Mouse (Mus musculus): ENCODE results near the gene Fgfbp3. TPM values are rescaled to one million over a fixed set of nuclear protein-coding genes. Genes with fewer than 3 reads are reported as not detected.

The Fgfbp3 gene
- polyA plus RNA-seq, 1 experiment from 2014 or later = 9.9 TPM

DNA sequence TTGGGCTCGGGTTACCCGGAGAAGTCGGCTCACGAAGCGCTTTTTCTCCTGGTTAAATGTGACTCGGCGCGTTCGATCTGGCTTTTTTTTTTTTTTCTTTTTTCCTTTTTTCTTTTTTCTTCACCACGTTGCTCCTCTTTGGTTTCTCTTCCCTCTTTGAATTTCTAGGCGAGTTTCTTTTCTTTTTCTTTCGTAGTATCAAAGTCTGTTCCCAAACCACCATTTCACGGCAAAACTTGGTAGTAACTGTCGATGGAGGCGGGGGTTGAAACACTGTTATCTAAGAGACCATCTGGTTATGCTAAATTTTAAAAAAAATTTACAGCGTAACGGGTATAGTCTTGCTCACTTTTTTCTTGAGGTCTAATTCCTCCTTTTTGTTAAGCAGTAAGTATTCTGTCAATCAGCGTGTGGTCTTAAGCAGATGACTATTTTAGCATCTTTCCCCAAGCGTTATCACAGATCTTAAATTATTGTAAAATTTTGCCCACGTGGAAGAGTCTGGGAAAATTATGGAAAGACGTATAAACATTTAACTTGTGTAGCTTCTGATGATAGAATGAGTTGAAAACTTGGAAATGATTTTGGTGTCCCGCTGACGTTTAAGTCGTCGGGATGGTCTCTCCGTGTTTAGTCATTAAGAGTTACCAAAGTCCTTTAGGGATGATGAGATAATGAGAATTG, 7.3 kb upstream of the Fgfbp3 start:
- ATAC-seq (replicated peaks; ENCODE audit: low FRiP score, low read depth) = no peak
- peak; percentile 62 for DNase-seq (ENCODE audit: low spot score)
- H3K9me3 ChIP-seq (replicated peaks; ENCODE audit: low read length) = no peaks in the 10 kb centered on the region
- TF ChIP-seq CTCF (IDR thresholded peaks at IDR 0.05; ENCODE audit: low read depth) = no peak
- H3K4me3 ChIP-seq (replicated peaks; ENCODE audit: low read depth, low read length) = peak overlapping the region; percentile 74
- peak overlapping the region; percentile 72 for H3K9ac ChIP-seq (ENCODE audit: low read depth, low read length)
- peak overlapping the region; percentile 92 for H3K27ac ChIP-seq
- under 1% methylated on average over 26 of the region's 26 CpGs for WGBS
- H3K4me2 ChIP-seq (ENCODE audit: low read length) = peak overlapping the region; percentile 59
- H3K27me3 ChIP-seq (ENCODE audit: insufficient read depth, low read length) = no peaks in the 10 kb centered on the region
- peaks cover 7% of the 10 kb centered on the region; the same call in 1 of the 2 replicates for H3K4me1 ChIP-seq (replicated peaks; ENCODE audit: insufficient read depth, low read length)
- no peaks in the 10 kb centered on the region for H3K36me3 ChIP-seq (ENCODE audit: insufficient read depth, low read length)

DNA sequence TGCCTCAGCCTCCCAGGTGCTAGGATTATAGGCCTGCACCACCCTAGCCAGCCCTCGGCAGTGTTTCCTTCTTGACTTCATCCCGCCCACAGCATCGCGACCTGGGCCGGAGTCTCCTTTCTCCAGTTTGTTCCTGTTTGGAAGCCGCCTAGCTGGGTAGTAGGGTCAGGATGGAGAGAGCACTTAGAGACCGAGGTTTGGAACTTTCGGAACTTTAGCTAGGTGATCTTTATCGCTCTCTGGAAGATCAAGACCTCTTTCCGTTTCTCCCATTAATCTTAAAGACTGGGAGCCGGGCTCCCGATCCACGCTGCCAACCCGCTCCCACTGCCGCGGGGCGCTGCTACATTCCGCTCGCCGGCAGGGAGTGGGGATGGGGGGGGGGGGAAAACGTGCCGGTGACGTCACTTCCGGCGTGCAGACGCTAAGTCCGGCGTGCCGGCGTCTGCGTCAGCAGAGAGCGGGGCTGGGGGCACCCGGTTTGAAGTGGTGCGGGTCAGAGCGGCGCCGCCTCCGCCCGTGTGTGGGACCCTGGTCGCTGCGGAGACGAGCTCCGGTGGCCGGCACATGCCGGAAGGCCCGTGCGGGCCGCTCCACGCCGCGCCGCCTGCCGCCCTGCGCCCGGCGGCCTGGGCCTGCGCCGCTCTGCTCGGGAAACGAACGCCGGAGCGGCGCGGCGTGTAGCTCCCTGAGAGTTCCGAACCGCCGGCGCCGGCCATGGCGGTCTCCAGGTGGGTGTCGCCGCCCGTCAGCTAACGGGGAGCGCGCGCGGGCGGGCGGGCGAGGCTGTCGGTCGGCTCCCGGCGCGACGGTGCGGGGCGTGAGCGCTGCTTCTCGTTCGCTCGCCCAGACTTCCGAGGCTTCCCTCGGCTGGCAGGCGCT, 6.5 kb upstream of the Fgfbp3 start, which contains the start of gene Btaf1:
Btaf1 (plus strand) TSS at position 409 of the 882 bp plus-strand sequence.
- DNase-seq (ENCODE audit: low spot score) = peak; percentile 88
- peak; percentile 96 for ATAC-seq (replicated peaks; ENCODE audit: low FRiP score, low read depth)
- Histone ChIP-seq H3K9me3 (replicated peaks; ENCODE audit: low read length) (no peaks in the 10 kb centered on the region), H3K4me3 (replicated peaks; ENCODE audit: low read depth, low read length) (peak within 1 kb of the TSS; percentile 74), H3K27me3 (ENCODE audit: insufficient read depth, low read length) (no peaks in the 10 kb centered on the region), H3K4me2 (ENCODE audit: low read length) (peak within 1 kb of the TSS; percentile 59), H3K36me3 (ENCODE audit: insufficient read depth, low read length) (no peaks in the 10 kb centered on the region), H3K27ac (peak within 1 kb of the TSS; percentile 92), H3K4me1 (replicated peaks; ENCODE audit: insufficient read depth, low read length) (peaks cover 7% of the 10 kb centered on the region; the same call in 1 of the 2 replicates), H3K9ac (ENCODE audit: low read depth, low read length) (peak within 1 kb of the TSS; percentile 72)
- peak; percentile 6; the same call in 1 of the 2 replicates for TF ChIP-seq CTCF (IDR thresholded peaks at IDR 0.05; ENCODE audit: low read depth)
- under 1% methylated on average over 92 of the region's 98 CpGs for WGBS

DNA sequence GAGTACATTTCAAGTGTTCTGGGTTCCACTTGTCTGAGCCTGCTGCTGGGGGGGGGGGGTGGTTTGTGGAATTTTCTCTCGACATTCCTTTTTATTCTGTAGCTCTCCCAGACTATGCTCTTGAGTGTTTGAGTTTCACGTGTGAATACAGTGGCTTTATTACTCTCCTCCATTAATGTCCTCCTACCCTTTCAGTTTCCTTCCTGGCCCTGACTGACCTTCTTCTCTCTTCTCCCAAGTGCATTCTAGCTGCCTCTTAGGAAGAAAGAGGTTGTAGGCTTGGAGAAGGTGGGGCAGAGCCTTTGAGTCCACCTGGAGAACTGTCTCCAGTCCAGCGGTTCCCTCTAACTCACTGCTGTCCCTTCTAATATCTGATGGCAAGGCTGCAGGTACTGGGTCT, 3.5 kb upstream of the Fgfbp3 start:
- no peaks in the 10 kb centered on the region for H3K9me3 ChIP-seq (replicated peaks; ENCODE audit: low read length)
- no peak for ATAC-seq (replicated peaks; ENCODE audit: low FRiP score, low read depth)
- H3K27me3 ChIP-seq (ENCODE audit: insufficient read depth, low read length) = no peaks in the 10 kb centered on the region
- H3K36me3 ChIP-seq (ENCODE audit: insufficient read depth, low read length) = no peaks in the 10 kb centered on the region
- no peak for DNase-seq (ENCODE audit: low spot score)
- TF ChIP-seq CTCF (IDR thresholded peaks at IDR 0.05; ENCODE audit: low read depth) = no peak
- H3K27ac ChIP-seq = no peak overlapping the region
- no peak overlapping the region for H3K4me3 ChIP-seq (replicated peaks; ENCODE audit: low read depth, low read length)
- H3K9ac ChIP-seq (ENCODE audit: low read depth, low read length) = no peak overlapping the region
- peaks cover 12% of the 10 kb centered on the region; the same call in 1 of the 2 replicates for H3K4me1 ChIP-seq (replicated peaks; ENCODE audit: insufficient read depth, low read length)
- H3K4me2 ChIP-seq (ENCODE audit: low read length) = no peak overlapping the region
- WGBS = 70% methylated on average over 3 of the region's 3 CpGs

DNA sequence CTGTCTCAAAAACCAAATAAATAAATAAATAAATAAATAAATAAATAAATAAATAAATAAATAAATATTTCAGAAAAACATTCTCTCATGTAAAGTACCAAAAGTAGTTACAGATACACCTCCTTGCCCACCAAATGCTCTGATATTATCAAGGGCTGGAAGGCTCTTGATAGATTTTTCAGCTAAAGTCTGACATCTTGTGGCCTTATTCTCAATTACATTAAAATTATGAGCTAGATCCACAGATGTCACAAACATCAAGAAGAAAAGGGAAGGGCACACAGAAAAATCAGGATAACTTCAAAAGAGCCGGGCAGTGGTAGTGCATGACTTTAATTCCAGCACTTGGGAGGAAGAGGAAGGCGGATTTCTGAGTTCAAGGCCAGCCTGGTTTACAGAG, 2.6 kb upstream of the Fgfbp3 start:
- H3K36me3 ChIP-seq (ENCODE audit: insufficient read depth, low read length) = no peaks in the 10 kb centered on the region
- DNase-seq (ENCODE audit: low spot score) (peak; percentile 85), ATAC-seq (replicated peaks; ENCODE audit: low FRiP score, low read depth) (no peak)
- H3K4me3 ChIP-seq (replicated peaks; ENCODE audit: low read depth, low read length) = no peak overlapping the region
- no peak overlapping the region for H3K9ac ChIP-seq (ENCODE audit: low read depth, low read length)
- H3K4me1 ChIP-seq (replicated peaks; ENCODE audit: insufficient read depth, low read length) = peaks cover 9% of the 10 kb centered on the region; the same call in 1 of the 2 replicates
- H3K27ac ChIP-seq = no peak overlapping the region
- no peak overlapping the region for H3K4me2 ChIP-seq (ENCODE audit: low read length)
- 31% methylated on average over 2 of the region's 2 CpGs for WGBS
- no peaks in the 10 kb centered on the region for H3K27me3 ChIP-seq (ENCODE audit: insufficient read depth, low read length)
- peak; percentile 71 for TF ChIP-seq CTCF (IDR thresholded peaks at IDR 0.05; ENCODE audit: low read depth)
- H3K9me3 ChIP-seq (replicated peaks; ENCODE audit: low read length) = no peaks in the 10 kb centered on the region

DNA sequence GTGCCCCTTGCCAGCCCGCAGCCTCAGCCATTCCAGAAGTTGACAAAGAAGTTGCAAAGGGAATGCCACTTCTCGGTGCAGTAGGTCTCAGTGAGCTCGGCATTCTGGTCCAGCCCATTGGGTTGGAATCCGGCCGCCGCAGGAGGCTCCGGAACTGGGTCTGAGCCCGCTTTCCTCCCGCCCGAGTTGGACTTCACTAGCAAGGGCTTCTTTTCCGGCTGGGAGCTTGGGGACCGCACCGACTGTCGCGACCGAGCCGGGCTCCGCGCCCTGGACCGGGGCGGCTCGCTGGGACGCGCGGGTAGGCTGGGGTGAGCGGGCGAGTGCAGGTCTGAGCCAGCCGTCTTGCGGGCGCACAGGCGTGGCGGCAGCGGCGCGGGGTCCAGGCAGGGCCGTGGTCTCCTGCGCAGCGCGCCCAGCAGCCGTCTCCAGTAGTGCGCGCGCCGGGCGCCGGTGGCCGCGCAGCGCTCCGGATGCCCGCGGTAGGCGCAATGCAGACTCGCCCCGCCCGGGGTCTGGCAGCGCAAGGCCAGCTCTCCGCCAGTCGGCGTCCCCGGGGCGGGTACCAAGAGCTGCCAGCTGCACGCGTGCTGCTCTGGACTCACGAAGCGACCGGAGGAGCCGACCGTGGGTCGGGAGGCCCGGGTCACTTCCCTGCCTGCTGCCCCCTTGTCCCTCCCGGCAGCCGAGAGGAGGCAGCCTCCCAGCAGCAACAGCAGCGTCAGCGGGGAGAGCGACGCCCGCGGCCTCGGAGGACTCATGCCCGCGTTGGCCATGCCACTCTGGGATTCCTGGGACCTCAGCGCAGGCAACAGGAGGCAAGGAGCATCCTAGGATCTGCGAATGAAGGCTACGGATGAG, 744 bp downstream of the Fgfbp3 start:
- ATAC-seq (replicated peaks; ENCODE audit: low FRiP score, low read depth) (peak; percentile 89), DNase-seq (ENCODE audit: low spot score) (peak; percentile 82)
- Histone ChIP-seq H3K4me2 (ENCODE audit: low read length) (peak overlapping the region; percentile 88), H3K36me3 (ENCODE audit: insufficient read depth, low read length) (no peaks in the 10 kb centered on the region), H3K4me3 (replicated peaks; ENCODE audit: low read depth, low read length) (peak overlapping the region; percentile 70), H3K27me3 (ENCODE audit: insufficient read depth, low read length) (no peaks in the 10 kb centered on the region), H3K9ac (ENCODE audit: low read depth, low read length) (peak overlapping the region; percentile 69), H3K27ac (peak overlapping the region; percentile 86), H3K9me3 (replicated peaks; ENCODE audit: low read length) (no peaks in the 10 kb centered on the region), H3K4me1 (replicated peaks; ENCODE audit: insufficient read depth, low read length) (peaks cover 5% of the 10 kb centered on the region; the same call in 1 of the 2 replicates)
- WGBS = 0% methylated on average over 85 of the region's 85 CpGs
- peak; percentile 59 for TF ChIP-seq CTCF (IDR thresholded peaks at IDR 0.05; ENCODE audit: low read depth)
